Mouse (Mus musculus) liver, embryonic 14.5 days (tissue): Measurements from ENCODE around the gene Coq5. TPM values are rescaled to one million over a fixed set of nuclear protein-coding genes. Genes with fewer than 3 reads are reported as not detected.
A peak's percentile ranks its signal among the peaks of the same experiment; 100 is the strongest.

Experiments
- ATAC-seq: fragments of 200-750 bp; cut with Nextera tagmentation; 2 replicates; pipeline ENCODE4 v1.8.0; 2017; ENCODE audit warnings: moderate number of reproducible peaks, mild to moderate bottlenecking, moderate library complexity; ENCODE audit not compliant: insufficient read depth
- DNase-seq, 3 experiments: peaks; one replicate each; pipeline ENCODE4 v3.0.0-alpha.2; 2012 to 2013; ENCODE audit warnings: low read depth in 3 of 3, low spot score in 3 of 3
- H3K27ac ChIP-seq: fragments of 300-500 bp; sonication (generic); 2 replicates; pipeline ENCODE4 v1.5.1; 2014; ENCODE audit warnings: moderate library complexity, mild to moderate bottlenecking, control low read depth, inconsistent platforms
- H3K27me3 ChIP-seq: fragments of 300-500 bp; sonication (generic); 2 replicates; pipeline ENCODE4 v1.6.1; 2014; ENCODE audit warnings: mild to moderate bottlenecking, low read length, moderate library complexity; ENCODE audit not compliant: control insufficient read depth, insufficient read depth
- H3K36me3 ChIP-seq: fragments of 300-500 bp; sonication (generic); replicated peaks from 2 replicates; pipeline ENCODE4 v1.6.1; 2014; ENCODE audit warnings: low read depth; ENCODE audit not compliant: control insufficient read depth, insufficient read depth
- H3K4me1 ChIP-seq, 2 experiments: fragments of 200-500 bp in 1 of 2; fragments of 300-500 bp in 1 of 2; sonication (generic) in 1 of 2; replicated peaks; 2 replicates each; pipeline ENCODE4 v1.6.1; 2012 to 2014; ENCODE audit warnings: antibody characterized with exemption in 1 of 2, inconsistent platforms in 1 of 2, low read length in 1 of 2; ENCODE audit not compliant: control insufficient read depth in 2 of 2, insufficient read depth in 2 of 2
- H3K4me2 ChIP-seq: fragments of 300-500 bp; sonication (generic); 2 replicates; pipeline ENCODE4 v1.6.1; 2014; ENCODE audit warnings: low read depth, mild to moderate bottlenecking, control low read depth, moderate library complexity
- H3K4me3 ChIP-seq, 2 experiments: fragments of 200-500 bp in 1 of 2; fragments of 300-500 bp in 1 of 2; sonication (generic) in 1 of 2; 2 replicates each; pipeline ENCODE4 v1.5.1; 2012 to 2014; ENCODE audit warnings: low read depth in 2 of 2, low read length in 2 of 2, mild to moderate bottlenecking in 2 of 2, control low read depth in 1 of 2, inconsistent platforms in 1 of 2, moderate library complexity in 1 of 2; ENCODE audit not compliant: insufficient read depth in 1 of 2
- H3K9ac ChIP-seq: fragments of 300-500 bp; sonication (generic); replicated peaks from 2 replicates; pipeline ENCODE4 v1.6.1; 2014; ENCODE audit warnings: mild to moderate bottlenecking, control low read depth, moderate library complexity
- H3K9me3 ChIP-seq: fragments of 300-500 bp; sonication (generic); 2 replicates; pipeline ENCODE4 v1.6.1; 2016; ENCODE audit warnings: low read length, mixed read lengths; ENCODE audit not compliant: control insufficient read depth
- CTCF ChIP-seq: IDR thresholded peaks from 2 replicates; pipeline ENCODE4 v1.5.1; 2016; ENCODE audit warnings: antibody characterized with exemption, low read depth, control low read depth
- EP300 ChIP-seq: IDR thresholded peaks from 2 replicates; pipeline ENCODE4 v1.6.1; 2016; ENCODE audit warnings: antibody characterized with exemption, low read depth
- WGBS: fragments of 180-500 bp; shearing (Covaris S2); extraction: QIAGEN DNeasy Blood & Tissue Kit; methylation state at CpG from one replicate; pipeline ENCODE4 v1.1.7; 2014; ENCODE audit not compliant: insufficient replicate concordance; 5-methylcytosine and 5-hydroxymethylcytosine counted together
- polyA plus RNA-seq, 2 experiments: library from polyadenylated mRNA; depleted of rRNA in 1 of 2; stranded (reverse) in 1 of 2; unstranded in 1 of 2; fragments of >200 nt; fragmentation: Nextera tagmentation in 1 of 2; extraction: Ambion mirVana in 1 of 2; gene quantifications; 2 replicates each; pipeline versions ENCODE4 v1.2.1 to v1.2.3; 2012 to 2014

The Coq5 gene
- polyA plus RNA-seq, 2 experiments, result 10.3 to 28.4 TPM

- ATAC-seq (peak; percentile 86), DNase-seq (peak; percentile 79 to 87 (median 81))
- peak overlapping the region; percentile 75 for H3K9ac ChIP-seq
- peak overlapping the region; percentile 47 for H3K27ac ChIP-seq
- H3K36me3 ChIP-seq, result peaks cover 34% of the 10 kb centered on the region
- peak overlapping the region; percentile 93 for H3K4me2 ChIP-seq
- peak overlapping the region; percentile 77 to 94 for H3K4me3 ChIP-seq
- WGBS, result under 1% methylated on average over 88 of the region's 88 CpGs
- H3K9me3 ChIP-seq, result no peaks in the 10 kb centered on the region
- TF ChIP-seq EP300, result no peak
- no peak for TF ChIP-seq CTCF
- H3K4me1 ChIP-seq, result peaks cover 4 to 12% of the 10 kb centered on the region in 2 experiments; a peak in 3 of 4 replicates
- peaks cover 19% of the 10 kb centered on the region for H3K27me3 ChIP-seq
These were observed 41.4 kb upstream of the Coq5 start for GRCm38 (mm10) chr5:115237803-115238728.

DNA sequence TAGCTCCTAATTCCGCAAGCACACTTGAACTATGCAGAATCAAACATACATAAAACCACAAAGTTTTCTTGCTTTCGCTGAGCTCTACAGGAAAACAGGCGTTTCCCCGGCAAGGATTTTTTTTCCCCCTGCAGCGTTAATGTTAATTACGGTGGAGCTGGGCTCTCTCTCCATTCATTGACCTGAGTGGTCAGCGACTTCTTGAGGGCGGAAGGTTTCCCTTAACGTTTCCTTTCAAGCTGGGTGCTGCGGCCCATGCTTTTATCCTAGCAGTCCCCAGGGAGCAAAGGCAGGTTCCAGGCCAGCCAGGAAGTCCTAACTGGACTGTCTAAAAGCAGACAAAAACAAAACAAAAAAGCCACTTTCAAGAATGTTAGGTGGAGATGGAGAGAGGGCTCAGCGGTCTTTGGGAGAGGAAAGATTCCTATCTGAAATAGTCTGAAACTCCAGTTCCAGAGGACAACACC lies 40.7 kb upstream of the Coq5 start:
- TF ChIP-seq CTCF, result no peak
- 0 out of 2 replicates have a peak, but pooled peaks have one; percentile 15 for TF ChIP-seq EP300
- H3K27ac ChIP-seq, result peak overlapping the region; percentile 32
- no peaks in the 10 kb centered on the region for H3K9me3 ChIP-seq
- peaks cover 15% of the 10 kb centered on the region for H3K27me3 ChIP-seq
- peak overlapping the region; percentile 93 for H3K4me2 ChIP-seq
- peaks cover 4 to 12% of the 10 kb centered on the region in 2 experiments; a peak in 3 of 4 replicates for H3K4me1 ChIP-seq
- 5% methylated on average over 11 of the region's 11 CpGs for WGBS
- no peak for DNase-seq
- H3K9ac ChIP-seq, result peak overlapping the region; percentile 75
- peaks cover 41% of the 10 kb centered on the region for H3K36me3 ChIP-seq
- H3K4me3 ChIP-seq, result peak overlapping the region; percentile 77 to 94
- no peak for ATAC-seq

DNA sequence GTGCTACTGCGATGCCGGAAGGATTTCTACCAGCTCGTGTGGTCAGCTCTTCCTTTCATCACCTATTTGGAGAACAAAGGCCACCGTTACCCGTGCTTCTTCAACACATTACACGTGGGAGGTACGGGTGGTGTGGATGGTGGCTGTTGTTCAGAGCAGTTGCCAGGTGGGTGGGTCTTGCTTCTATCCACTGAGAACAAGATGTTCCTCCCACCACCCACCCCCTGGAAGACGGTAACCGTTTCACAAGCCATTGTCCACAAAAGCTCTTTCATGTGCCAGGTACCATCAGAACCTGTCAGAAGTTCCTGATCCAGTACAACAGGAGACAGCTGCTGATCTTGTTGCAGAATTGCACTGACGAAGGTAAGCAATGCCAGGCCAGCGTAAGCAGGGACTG lies 39.3 kb upstream of the Coq5 start:
- H3K4me1 ChIP-seq, result peaks cover 4 to 12% of the 10 kb centered on the region in 2 experiments; a peak in 3 of 4 replicates
- H3K36me3 ChIP-seq, result peaks cover 55% of the 10 kb centered on the region
- 87% methylated on average over 11 of the region's 11 CpGs for WGBS
- ATAC-seq (no peak), DNase-seq (no peak)
- no peak overlapping the region for H3K4me2 ChIP-seq
- TF ChIP-seq CTCF (no peak), EP300 (no peak)
- no peaks in the 10 kb centered on the region for H3K9me3 ChIP-seq
- H3K27me3 ChIP-seq, result peaks cover 5% of the 10 kb centered on the region
- no peak overlapping the region for H3K9ac ChIP-seq
- no peak overlapping the region for H3K27ac ChIP-seq
- no peak overlapping the region for H3K4me3 ChIP-seq

DNA sequence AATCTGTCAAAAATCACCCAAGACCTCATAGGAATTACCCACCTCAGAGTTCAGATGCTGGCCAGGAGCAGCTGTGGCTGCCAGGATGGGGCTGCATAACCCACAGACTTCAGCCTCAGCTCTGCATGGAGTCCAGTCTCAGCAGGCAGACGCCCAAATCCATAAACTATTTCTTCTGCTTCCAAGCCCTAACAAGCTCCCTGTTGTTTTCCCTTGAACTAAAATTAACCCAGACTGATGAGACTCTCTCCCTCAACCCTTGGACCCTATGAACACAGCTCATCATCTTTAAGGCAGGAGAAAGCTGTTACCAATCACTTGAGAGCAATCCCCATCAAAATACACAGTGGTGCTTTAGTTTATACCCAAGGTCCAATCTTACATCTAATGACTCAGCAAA lies 24.0 kb upstream of the Coq5 start:
- Histone ChIP-seq H3K36me3 (peaks cover 73% of the 10 kb centered on the region), H3K27me3 (no peaks in the 10 kb centered on the region), H3K4me2 (no peak overlapping the region), H3K9me3 (no peaks in the 10 kb centered on the region), H3K4me1 (peaks cover 2 to 3% of the 10 kb centered on the region in 2 experiments), H3K27ac (no peak overlapping the region), H3K4me3 (no peak overlapping the region), H3K9ac (no peak overlapping the region)
- 88% methylated on average over 1 of the region's 1 CpGs for WGBS
- no peak for DNase-seq
- TF ChIP-seq EP300 (no peak), CTCF (no peak)
- ATAC-seq, result no peak

DNA sequence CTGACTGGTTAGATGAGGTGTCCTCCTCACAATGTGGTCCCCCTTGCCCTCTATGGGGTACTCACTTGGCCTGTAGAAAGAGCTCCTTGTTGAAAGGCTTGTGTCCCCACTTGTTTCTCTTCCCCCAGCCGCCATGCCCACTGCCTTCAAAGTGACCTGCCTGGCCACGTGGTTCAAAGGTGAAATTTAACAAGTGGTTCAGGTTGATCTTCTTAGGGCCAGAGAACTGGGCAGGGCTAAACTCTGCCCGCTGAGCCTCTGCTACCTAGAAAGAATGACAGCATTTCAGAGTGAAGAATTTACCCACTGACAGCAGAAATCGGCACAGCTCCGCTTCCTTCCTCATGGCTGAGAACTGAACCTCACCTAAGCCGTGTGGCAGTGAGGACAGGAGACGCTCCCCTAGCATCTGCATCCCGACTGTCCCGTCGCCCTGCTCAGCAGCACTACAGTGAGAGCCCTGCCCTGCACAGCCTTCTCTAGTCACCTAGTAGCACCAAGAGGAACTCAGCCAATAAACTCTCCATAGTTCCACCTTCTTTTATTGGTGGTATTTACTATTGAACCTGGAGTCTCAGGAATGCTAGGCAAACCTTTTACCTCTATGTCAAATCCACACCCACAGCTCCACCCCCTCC lies 22.4 kb upstream of the Coq5 start:
- H3K36me3 ChIP-seq, result peaks cover 69% of the 10 kb centered on the region
- TF ChIP-seq EP300 (no peak), CTCF (no peak)

More for the DNA sequence above, 22.4 kb upstream of the Coq5 start:
- Histone ChIP-seq H3K27ac (no peak overlapping the region), H3K4me2 (no peak overlapping the region), H3K4me1 (peaks cover 8 to 14% of the 10 kb centered on the region in 2 experiments), H3K27me3 (no peaks in the 10 kb centered on the region), H3K9ac (no peak overlapping the region), H3K9me3 (no peaks in the 10 kb centered on the region), H3K4me3 (no peak overlapping the region)
- ATAC-seq, result no peak
- DNase-seq, result no peak
- WGBS, result 90% methylated on average over 10 of the region's 10 CpGs
